Mouse (Mus musculus) liver, postnatal 0 days (tissue): ENCODE measurements at regions not wholly inside any gene's neighbourhood (a gene's known extent, or its start where the extent isn't known, plus 50 kb on each side); places are given as distances from the start of the nearest gene placed in this dataset.

Experiments used
- CTCF ChIP-seq: sonication (generic); IDR thresholded peaks from 2 replicates; pipeline ENCODE4 v1.5.1; 2016; ENCODE audit warnings: antibody characterized with exemption, low read depth
- EP300 ChIP-seq: IDR thresholded peaks from 2 replicates; pipeline ENCODE4 v1.6.1; 2016; ENCODE audit warnings: antibody characterized with exemption, low read depth, mild to moderate bottlenecking

DNA sequence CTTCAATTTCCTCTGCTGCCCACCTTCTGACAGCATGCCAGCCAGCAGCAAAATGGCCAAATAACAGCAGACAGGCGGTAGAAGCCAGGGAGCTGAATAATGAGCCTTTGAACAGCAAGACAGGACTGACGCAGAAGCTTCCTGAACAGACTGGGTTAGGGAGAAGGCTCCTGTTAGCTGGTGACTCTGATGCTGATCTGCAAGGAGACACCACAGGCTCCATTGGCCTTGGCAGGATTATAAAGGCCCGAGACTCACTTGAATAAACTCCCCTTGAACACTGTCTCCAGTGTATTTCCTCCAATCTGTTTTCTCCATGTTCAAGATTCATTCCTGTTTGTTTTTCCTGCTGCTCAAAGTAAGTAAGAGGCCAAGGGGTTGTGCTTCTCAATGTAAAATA lies 74.1 kb upstream of the Snrpb2 start:
- TF ChIP-seq EP300 = no peak
- no peak for TF ChIP-seq CTCF
